Mouse (Mus musculus): ENCODE data around the gene Acod1. TPM values are rescaled to one million over a fixed set of nuclear protein-coding genes. Genes with fewer than 3 reads are reported as not detected.

Acod1 gene
- polyA plus RNA-seq, 1 experiment from 2014 or later, result not detected

DNA sequence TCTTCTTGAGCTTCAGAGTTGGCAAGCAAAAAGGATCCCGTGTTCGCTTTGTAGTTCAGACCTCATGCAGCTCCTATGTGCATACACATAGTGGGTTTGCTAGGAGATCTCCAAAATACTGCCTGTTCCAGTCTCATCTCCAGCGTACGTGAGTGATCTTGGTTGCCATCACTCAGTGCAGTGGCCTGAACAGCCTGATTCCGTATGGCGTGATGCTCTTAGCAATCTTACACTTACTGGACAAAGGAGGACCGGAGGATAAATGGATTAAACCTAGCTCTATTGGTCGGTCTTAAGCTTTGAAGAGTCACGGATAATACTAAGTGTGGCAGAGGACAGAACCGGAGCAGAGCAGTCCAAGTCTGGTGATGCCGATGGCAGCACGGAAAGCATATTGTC lies 22.7 kb downstream of the Acod1 start:
- ATAC-seq (no peak), DNase-seq (ENCODE audit: low spot score) (no peak)
- Histone ChIP-seq H3K4me2 (ENCODE audit: low read length) (peak overlapping the region; percentile 82), H3K4me3 (ENCODE audit: low read depth, low read length) (peak overlapping the region; percentile 64), H3K9ac (ENCODE audit: low read length) (peak overlapping the region; percentile 73), H3K36me3 (ENCODE audit: control insufficient read depth, insufficient read depth, low read length) (no peaks in the 10 kb centered on the region), H3K9me3 (replicated peaks; ENCODE audit: control insufficient read depth, low read length) (no peaks in the 10 kb centered on the region), H3K4me1 (ENCODE audit: control insufficient read depth, insufficient read depth, low read length) (no peaks in the 10 kb centered on the region; the same call in 1 of the 2 replicates), H3K27me3 (replicated peaks; ENCODE audit: control insufficient read depth, insufficient read depth, low read length) (no peaks in the 10 kb centered on the region), H3K27ac (ENCODE audit: low read depth, low read length) (peak overlapping the region; percentile 40; the same call in 1 of the 2 replicates)
- 10% methylated on average over 12 of the region's 12 CpGs for WGBS

DNA sequence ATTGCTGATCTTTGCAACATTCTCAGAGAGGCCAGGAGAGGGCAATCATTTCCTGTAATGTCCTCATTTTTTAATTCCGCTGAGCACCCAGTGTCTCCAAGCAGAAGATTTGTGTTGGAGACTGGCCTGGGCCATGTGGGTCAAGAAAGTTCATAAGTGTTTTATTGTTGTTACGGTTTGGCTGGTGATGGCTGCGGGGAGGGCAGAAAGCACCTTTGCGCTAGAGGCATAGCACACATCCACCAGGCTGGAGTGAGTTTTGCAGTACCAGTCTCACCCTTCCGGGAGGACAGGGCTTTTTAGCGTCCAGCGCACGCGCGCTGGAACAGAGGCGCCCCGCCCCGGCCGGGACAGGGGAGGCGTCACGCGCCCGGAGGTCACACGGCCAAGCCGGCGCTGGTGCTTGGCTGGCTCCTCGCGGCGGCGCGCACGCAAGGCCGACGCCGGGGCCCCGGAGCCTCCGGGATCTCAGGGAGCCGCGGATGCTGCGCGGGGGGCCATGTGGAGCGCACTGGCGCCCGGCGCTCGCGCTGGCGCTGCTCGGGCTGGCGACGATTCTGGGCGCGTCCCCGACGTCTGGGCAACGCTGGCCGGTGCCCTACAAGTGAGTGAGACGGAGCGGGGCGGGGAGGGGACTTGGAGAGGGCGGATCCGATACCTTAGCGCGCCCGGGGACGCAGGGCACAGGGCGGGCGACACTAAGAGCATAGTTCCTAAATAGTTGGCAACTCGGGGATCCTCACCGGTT lies 23.3 kb downstream of the Acod1 start, which contains the start of gene Cln5:
TSS of gene Cln5 (plus strand) at position 353 of the 748 bp plus-strand sequence.
- peak within 1 kb of the TSS; percentile 64 for H3K4me3 ChIP-seq (ENCODE audit: low read depth, low read length)
- H3K36me3 ChIP-seq (ENCODE audit: control insufficient read depth, insufficient read depth, low read length), result no peaks in the 10 kb centered on the region
- ATAC-seq (peak; percentile 94), DNase-seq (ENCODE audit: low spot score) (peak; percentile 94)
- peak within 1 kb of the TSS; percentile 82 for H3K4me2 ChIP-seq (ENCODE audit: low read length)
- H3K27me3 ChIP-seq (replicated peaks; ENCODE audit: control insufficient read depth, insufficient read depth, low read length), result no peaks in the 10 kb centered on the region
- peak within 1 kb of the TSS; percentile 40 for H3K27ac ChIP-seq (ENCODE audit: low read depth, low read length)
- H3K9me3 ChIP-seq (replicated peaks; ENCODE audit: control insufficient read depth, low read length), result no peaks in the 10 kb centered on the region
- no peaks in the 10 kb centered on the region; the same call in 1 of the 2 replicates for H3K4me1 ChIP-seq (ENCODE audit: control insufficient read depth, insufficient read depth, low read length)
- WGBS, result under 1% methylated on average over 58 of the region's 65 CpGs
- peak within 1 kb of the TSS; percentile 73 for H3K9ac ChIP-seq (ENCODE audit: low read length)

DNA sequence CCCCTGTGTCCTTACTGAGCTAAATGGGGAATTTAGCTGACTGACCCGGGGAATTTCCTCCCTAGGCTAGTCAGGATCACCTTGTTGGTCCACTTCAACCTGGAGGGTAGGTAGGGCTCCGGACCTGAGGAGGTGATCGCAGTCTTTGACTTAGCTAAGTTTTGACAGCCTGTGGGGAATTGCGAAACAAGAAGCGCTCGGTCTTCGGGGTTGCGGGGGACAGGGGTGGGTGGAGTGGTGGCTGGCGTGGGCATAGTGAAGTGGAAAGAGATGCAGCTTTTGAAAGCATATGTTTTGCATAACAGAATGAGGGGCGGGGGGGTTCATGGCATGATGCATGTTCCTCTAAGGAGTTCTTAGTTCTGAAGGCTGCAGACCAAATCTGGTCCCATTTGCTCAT lies 24.0 kb downstream of the Acod1 start:
- no peaks in the 10 kb centered on the region for H3K27me3 ChIP-seq (replicated peaks; ENCODE audit: control insufficient read depth, insufficient read depth, low read length)
- peak overlapping the region; percentile 64 for H3K4me3 ChIP-seq (ENCODE audit: low read depth, low read length)
- no peak overlapping the region for H3K27ac ChIP-seq (ENCODE audit: low read depth, low read length)
- no peaks in the 10 kb centered on the region for H3K9me3 ChIP-seq (replicated peaks; ENCODE audit: control insufficient read depth, low read length)
- H3K36me3 ChIP-seq (ENCODE audit: control insufficient read depth, insufficient read depth, low read length), result no peaks in the 10 kb centered on the region
- WGBS, result 7% methylated on average over 10 of the region's 10 CpGs
- no peaks in the 10 kb centered on the region; the same call in 1 of the 2 replicates for H3K4me1 ChIP-seq (ENCODE audit: control insufficient read depth, insufficient read depth, low read length)
- no peak for DNase-seq (ENCODE audit: low spot score)
- ATAC-seq, result no peak
- peak overlapping the region; percentile 82 for H3K4me2 ChIP-seq (ENCODE audit: low read length)
- H3K9ac ChIP-seq (ENCODE audit: low read length), result peak overlapping the region; percentile 73

DNA sequence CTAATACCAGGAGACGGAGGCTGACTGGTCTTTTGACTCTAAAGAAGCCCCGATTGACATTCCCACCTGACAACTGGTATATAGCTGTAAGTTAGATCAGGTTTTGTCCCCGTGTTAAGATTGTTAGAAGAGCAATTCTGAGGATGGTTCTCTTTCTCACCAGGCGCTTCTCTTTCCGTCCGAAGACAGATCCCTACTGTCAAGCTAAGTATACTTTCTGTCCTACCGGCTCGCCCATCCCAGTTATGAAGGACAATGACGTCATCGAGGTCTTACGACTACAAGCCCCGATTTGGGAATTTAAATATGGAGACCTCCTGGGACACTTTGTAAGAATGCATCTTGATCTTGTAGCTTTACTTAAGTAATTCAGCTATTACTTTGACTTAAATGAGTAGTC lies 24.7 kb downstream of the Acod1 start:
- H3K4me3 ChIP-seq (ENCODE audit: low read depth, low read length), result no peak overlapping the region
- H3K9ac ChIP-seq (ENCODE audit: low read length), result no peak overlapping the region
- H3K4me2 ChIP-seq (ENCODE audit: low read length), result no peak overlapping the region
- ATAC-seq, result no peak
- H3K27me3 ChIP-seq (replicated peaks; ENCODE audit: control insufficient read depth, insufficient read depth, low read length), result no peaks in the 10 kb centered on the region
- H3K9me3 ChIP-seq (replicated peaks; ENCODE audit: control insufficient read depth, low read length), result no peaks in the 10 kb centered on the region
- H3K27ac ChIP-seq (ENCODE audit: low read depth, low read length), result no peak overlapping the region
- 95% methylated on average over 12 of the region's 12 CpGs for WGBS
- H3K36me3 ChIP-seq (ENCODE audit: control insufficient read depth, insufficient read depth, low read length), result no peaks in the 10 kb centered on the region
- no peak for DNase-seq (ENCODE audit: low spot score)
- no peaks in the 10 kb centered on the region; the same call in 1 of the 2 replicates for H3K4me1 ChIP-seq (ENCODE audit: control insufficient read depth, insufficient read depth, low read length)

DNA sequence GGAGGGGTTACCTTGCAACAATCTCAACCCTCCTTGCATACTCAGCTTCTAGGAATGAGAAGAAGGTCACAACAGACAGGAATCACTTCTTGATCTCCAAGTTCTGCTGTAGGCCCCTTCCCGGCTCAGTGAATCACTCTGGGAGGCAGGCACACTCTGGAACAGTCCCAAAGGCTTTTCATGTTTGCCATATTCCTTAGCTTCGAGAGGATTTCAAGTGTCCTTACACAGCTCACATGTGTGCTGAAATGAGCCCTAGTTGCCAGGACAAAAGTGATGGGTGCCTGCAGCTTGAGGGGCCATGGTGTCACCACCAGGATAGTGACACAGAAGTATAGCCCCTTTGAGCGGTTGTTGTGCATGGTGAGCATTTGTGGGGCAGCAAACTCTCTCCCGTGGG lies 26.0 kb downstream of the Acod1 start:
- ATAC-seq (no peak), DNase-seq (ENCODE audit: low spot score) (no peak)
- Histone ChIP-seq H3K4me3 (ENCODE audit: low read depth, low read length) (no peak overlapping the region), H3K9ac (ENCODE audit: low read length) (no peak overlapping the region), H3K27me3 (replicated peaks; ENCODE audit: control insufficient read depth, insufficient read depth, low read length) (no peaks in the 10 kb centered on the region), H3K4me2 (ENCODE audit: low read length) (no peak overlapping the region), H3K27ac (ENCODE audit: low read depth, low read length) (no peak overlapping the region), H3K9me3 (replicated peaks; ENCODE audit: control insufficient read depth, low read length) (no peaks in the 10 kb centered on the region), H3K36me3 (ENCODE audit: control insufficient read depth, insufficient read depth, low read length) (peaks cover 2% of the 10 kb centered on the region; the same call in 1 of the 2 replicates), H3K4me1 (ENCODE audit: control insufficient read depth, insufficient read depth, low read length) (no peaks in the 10 kb centered on the region; the same call in 1 of the 2 replicates)
- 92% methylated on average over 4 of the region's 4 CpGs for WGBS

DNA sequence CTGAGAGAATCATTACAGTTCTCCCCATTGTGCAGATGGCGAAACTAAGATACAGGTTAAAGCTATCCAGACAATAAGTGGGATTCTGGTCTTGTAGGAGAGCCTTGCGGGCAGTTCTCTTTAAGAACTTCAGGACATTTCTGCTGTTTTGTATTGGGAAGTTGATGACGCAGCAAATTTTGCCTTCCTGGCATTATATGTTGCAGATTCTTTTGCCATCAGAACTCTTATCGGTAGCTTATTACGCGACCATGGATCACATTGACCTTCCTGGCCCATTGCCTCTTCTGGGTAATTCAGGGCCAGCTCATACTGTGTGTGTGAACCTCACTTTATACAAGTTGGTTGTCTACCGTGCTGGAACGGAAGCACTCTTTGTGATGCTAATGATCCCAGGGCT lies 27.0 kb downstream of the Acod1 start:
- DNase-seq (ENCODE audit: low spot score) (no peak), ATAC-seq (no peak)
- no peak overlapping the region for H3K4me3 ChIP-seq (ENCODE audit: low read depth, low read length)
- peaks cover 6% of the 10 kb centered on the region; the same call in 1 of the 2 replicates for H3K36me3 ChIP-seq (ENCODE audit: control insufficient read depth, insufficient read depth, low read length)
- no peaks in the 10 kb centered on the region; the same call in 1 of the 2 replicates for H3K4me1 ChIP-seq (ENCODE audit: control insufficient read depth, insufficient read depth, low read length)
- H3K27me3 ChIP-seq (replicated peaks; ENCODE audit: control insufficient read depth, insufficient read depth, low read length), result no peaks in the 10 kb centered on the region
- H3K4me2 ChIP-seq (ENCODE audit: low read length), result no peak overlapping the region
- no peak overlapping the region for H3K27ac ChIP-seq (ENCODE audit: low read depth, low read length)
- WGBS, result 77% methylated on average over 8 of the region's 8 CpGs
- no peaks in the 10 kb centered on the region for H3K9me3 ChIP-seq (replicated peaks; ENCODE audit: control insufficient read depth, low read length)
- no peak overlapping the region for H3K9ac ChIP-seq (ENCODE audit: low read length)

DNA sequence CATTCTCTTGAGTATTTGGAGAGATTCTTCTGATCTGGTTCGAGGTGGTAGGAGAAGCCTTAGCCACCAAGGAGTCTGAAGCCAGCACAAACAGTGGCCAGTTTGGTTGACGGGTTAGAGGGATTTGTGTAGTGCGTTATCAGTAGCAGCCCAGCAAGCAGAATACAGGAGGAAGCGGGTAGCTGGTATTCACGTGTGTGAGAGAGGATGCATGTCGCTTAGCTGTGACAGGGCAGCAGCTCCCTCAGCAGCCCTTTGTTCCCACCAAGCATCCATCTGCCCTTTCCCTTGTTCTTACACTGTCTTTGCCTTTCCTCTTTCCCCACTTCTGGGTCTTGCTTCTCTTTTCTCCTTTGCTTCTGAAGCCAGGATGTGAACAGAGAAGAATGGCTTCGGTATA lies 28.4 kb downstream of the Acod1 start:
- Histone ChIP-seq H3K9ac (ENCODE audit: low read length) (no peak overlapping the region), H3K27me3 (replicated peaks; ENCODE audit: control insufficient read depth, insufficient read depth, low read length) (no peaks in the 10 kb centered on the region), H3K27ac (ENCODE audit: low read depth, low read length) (no peak overlapping the region), H3K4me1 (ENCODE audit: control insufficient read depth, insufficient read depth, low read length) (no peaks in the 10 kb centered on the region), H3K4me2 (ENCODE audit: low read length) (no peak overlapping the region), H3K36me3 (ENCODE audit: control insufficient read depth, insufficient read depth, low read length) (peaks cover 10% of the 10 kb centered on the region), H3K4me3 (ENCODE audit: low read depth, low read length) (no peak overlapping the region), H3K9me3 (replicated peaks; ENCODE audit: control insufficient read depth, low read length) (no peaks in the 10 kb centered on the region)
- DNase-seq (ENCODE audit: low spot score), result no peak
- 83% methylated on average over 7 of the region's 7 CpGs for WGBS
- no peak for ATAC-seq

DNA sequence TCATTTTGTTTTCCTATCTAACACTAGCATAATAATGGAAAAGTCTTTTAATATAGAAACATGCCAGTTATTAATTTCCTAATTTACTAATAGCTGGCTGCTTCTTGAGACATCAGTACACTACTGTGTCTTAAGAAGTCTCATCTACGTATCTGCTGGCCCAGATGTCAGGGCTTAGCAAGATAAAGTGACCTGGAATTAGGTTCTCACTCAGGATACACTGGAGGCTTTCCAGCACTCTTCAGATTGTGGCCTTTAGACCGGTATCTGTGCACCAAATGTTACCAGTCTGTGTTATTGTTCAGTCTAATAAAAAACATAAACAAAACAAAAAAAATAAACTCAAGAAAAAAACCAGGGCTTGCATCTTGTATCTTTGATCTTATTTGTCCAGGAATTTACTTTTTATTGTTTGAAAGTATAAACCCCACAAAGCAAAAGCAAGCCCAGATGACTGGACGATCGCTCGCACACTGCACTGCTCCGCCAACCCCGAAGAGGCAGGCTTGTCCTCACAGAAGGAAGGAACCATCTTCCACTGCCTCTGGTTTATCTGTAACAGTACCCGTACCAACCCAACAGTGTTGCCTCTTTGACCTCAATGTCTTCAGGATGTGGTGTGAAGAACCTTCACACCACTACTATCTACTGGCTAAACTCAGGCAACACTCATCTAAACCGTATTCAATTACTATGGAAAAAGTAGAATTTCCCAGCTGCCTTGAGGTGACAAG lies 30.7 kb downstream of the Acod1 start:
- no peak for ATAC-seq

More for the DNA sequence above, 30.7 kb downstream of the Acod1 start:
- Histone ChIP-seq H3K4me3 (ENCODE audit: low read depth, low read length) (no peak overlapping the region), H3K36me3 (ENCODE audit: control insufficient read depth, insufficient read depth, low read length) (peaks cover 15% of the 10 kb centered on the region), H3K4me2 (ENCODE audit: low read length) (no peak overlapping the region), H3K27me3 (replicated peaks; ENCODE audit: control insufficient read depth, insufficient read depth, low read length) (no peaks in the 10 kb centered on the region), H3K9me3 (replicated peaks; ENCODE audit: control insufficient read depth, low read length) (no peaks in the 10 kb centered on the region), H3K27ac (ENCODE audit: low read depth, low read length) (no peak overlapping the region), H3K4me1 (ENCODE audit: control insufficient read depth, insufficient read depth, low read length) (no peaks in the 10 kb centered on the region), H3K9ac (ENCODE audit: low read length) (no peak overlapping the region)
- no peak for DNase-seq (ENCODE audit: low spot score)
- WGBS, result 93% methylated on average over 9 of the region's 9 CpGs
